Mouse (Mus musculus) kidney, postnatal 36 days (tissue): ENCODE measurements around the gene Zfp420.
"Not testable (repeated sequence)": the region's sequence is repeated elsewhere in the genome, so short reads cannot be mapped to it uniquely, and the experiment has no call there.

Experiments used
- DNase-seq, 2 experiments: peaks; one replicate each; pipeline ENCODE4 v3.0.0; 2021 to 2022; ENCODE audit warnings: mixed read lengths in 2 of 2

Zfp420 gene

GRCm38 (mm10) chr7:29859532-29860517 lies at the start of gene Zfp420:
Gene Zfp420 (plus strand): TSS chr7:29859979.
- DNase-seq: peak; percentile 93 to 95

GRCm38 (mm10) chr7:29812244-29812643 lies 47.5 kb upstream of the Zfp420 start:
- DNase-seq: no peak

- DNase-seq: no peak
Measured at GRCm38 (mm10) chr7:29814381-29814780, 45.4 kb upstream of the Zfp420 start.

- DNase-seq: no peak
Measured at GRCm38 (mm10) chr7:29815061-29815784, 44.6 kb upstream of the Zfp420 start.

- peak; percentile 90 to 96 for DNase-seq
Measured at GRCm38 (mm10) chr7:29815910-29816429, 43.8 kb upstream of the Zfp420 start, which contains the start of gene Zfp790. Gene Zfp790 (plus strand): TSS chr7:29816114.

GRCm38 (mm10) chr7:29818619-29819254 lies 41.0 kb upstream of the Zfp420 start:
- peak; percentile 82 to 84 for DNase-seq

- DNase-seq: peak; percentile 58 to 80
Measured at GRCm38 (mm10) chr7:29828001-29828400, 31.8 kb upstream of the Zfp420 start.

GRCm38 (mm10) chr7:29829804-29830203 lies 30.0 kb upstream of the Zfp420 start:
- DNase-seq: peak in 1 of 2 experiments; percentile 32

- no peak for DNase-seq
Measured at GRCm38 (mm10) chr7:29836816-29837215, 23.0 kb upstream of the Zfp420 start.

GRCm38 (mm10) chr7:29839256-29839655 lies 20.5 kb upstream of the Zfp420 start:
- DNase-seq: no peak

GRCm38 (mm10) chr7:29842105-29842504 lies 17.7 kb upstream of the Zfp420 start:
- peak; percentile 24 to 33 for DNase-seq

GRCm38 (mm10) chr7:29844616-29845015 lies 15.2 kb upstream of the Zfp420 start:
- DNase-seq: no peak

GRCm38 (mm10) chr7:29852831-29853218 lies 7.0 kb upstream of the Zfp420 start:
- DNase-seq: no peak

- peak; percentile 87 to 91 for DNase-seq
Measured at GRCm38 (mm10) chr7:29853219-29853842, 6.4 kb upstream of the Zfp420 start, which contains the start of gene Zfp940. Gene Zfp940 (minus strand): TSS chr7:29853669.

- DNase-seq: no peak
Measured at GRCm38 (mm10) chr7:29861660-29862059, 1.9 kb downstream of the Zfp420 start.

- DNase-seq: no peak
Measured at GRCm38 (mm10) chr7:29874256-29874655, 14.5 kb downstream of the Zfp420 start.

GRCm38 (mm10) chr7:29877561-29877960 lies 17.8 kb downstream of the Zfp420 start:
- DNase-seq: not testable (repeated sequence)

- DNase-seq: no peak
Measured at GRCm38 (mm10) chr7:29880056-29880455, 20.3 kb downstream of the Zfp420 start.

- DNase-seq: no peak
Measured at GRCm38 (mm10) chr7:29880916-29881315, 21.1 kb downstream of the Zfp420 start.

- DNase-seq: no peak
Measured at GRCm38 (mm10) chr7:29890501-29890900, 30.7 kb downstream of the Zfp420 start.

- DNase-seq: no peak
Measured at GRCm38 (mm10) chr7:29892756-29893155, 33.0 kb downstream of the Zfp420 start.

GRCm38 (mm10) chr7:29898351-29898750 lies 38.6 kb downstream of the Zfp420 start:
- DNase-seq: no peak
